Mouse (Mus musculus): ENCODE results near the gene Plxdc1. TPM values are rescaled to one million over a fixed set of nuclear protein-coding genes. Genes with fewer than 3 reads are reported as not detected.

The Plxdc1 gene
- polyA plus RNA-seq, 1 experiment from 2014 or later: 1.4 TPM

- H3K27ac ChIP-seq (replicated peaks): no peak overlapping the region
- no peaks in the 10 kb centered on the region for H3K4me1 ChIP-seq (replicated peaks)
- H3K36me3 ChIP-seq: no peaks in the 10 kb centered on the region
- no peak for ATAC-seq (ENCODE audit: low FRiP score, low read depth)
- H3K9ac ChIP-seq: no peak overlapping the region
- no peaks in the 10 kb centered on the region for H3K9me3 ChIP-seq
- no peak overlapping the region for H3K4me2 ChIP-seq
- H3K27me3 ChIP-seq: no peaks in the 10 kb centered on the region
- H3K4me3 ChIP-seq: no peak overlapping the region
- WGBS: 93% methylated on average over 6 of the region's 6 CpGs
These were observed 70.2 kb downstream of the Plxdc1 start for GRCm38 (mm10) chr11:97915974-97916503.

- Histone ChIP-seq H3K4me2 (no peak overlapping the region), H3K36me3 (no peaks in the 10 kb centered on the region), H3K4me1 (replicated peaks) (no peaks in the 10 kb centered on the region), H3K27me3 (no peaks in the 10 kb centered on the region), H3K27ac (replicated peaks) (no peak overlapping the region), H3K4me3 (no peak overlapping the region), H3K9ac (no peak overlapping the region), H3K9me3 (no peaks in the 10 kb centered on the region)
- no peak for ATAC-seq (ENCODE audit: low FRiP score, low read depth)
- WGBS: 81% methylated on average over 2 of the region's 2 CpGs
These were observed 70.8 kb downstream of the Plxdc1 start for GRCm38 (mm10) chr11:97915471-97915870.

DNA sequence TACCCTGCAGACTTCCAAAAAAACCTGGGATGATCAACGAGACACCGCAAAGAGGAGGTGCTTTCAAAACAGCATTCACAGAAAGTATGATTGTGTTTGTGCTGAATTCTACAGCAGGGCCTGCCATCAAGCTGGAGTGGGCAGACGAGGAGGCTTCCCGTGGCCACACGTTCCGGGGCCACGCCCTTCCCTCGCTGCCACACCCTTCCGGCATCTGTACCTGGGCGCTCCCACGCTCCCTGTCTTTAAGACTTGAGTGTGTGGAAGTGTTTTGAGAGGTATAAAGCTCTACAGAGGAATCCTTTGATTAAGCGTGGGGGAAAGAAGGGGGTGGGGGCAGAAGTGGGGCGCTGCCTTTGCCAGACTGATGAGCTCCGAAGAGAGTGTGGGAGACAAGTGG lies 73.1 kb downstream of the Plxdc1 start:
- no peaks in the 10 kb centered on the region for H3K36me3 ChIP-seq
- no peak overlapping the region for H3K4me2 ChIP-seq
- H3K4me1 ChIP-seq (replicated peaks): no peaks in the 10 kb centered on the region
- peaks cover 2% of the 10 kb centered on the region; the same call in 1 of the 2 replicates for H3K27me3 ChIP-seq
- ATAC-seq (ENCODE audit: low FRiP score, low read depth): no peak
- no peaks in the 10 kb centered on the region for H3K9me3 ChIP-seq
- H3K4me3 ChIP-seq: no peak overlapping the region
- no peak overlapping the region for H3K9ac ChIP-seq
- 94% methylated on average over 14 of the region's 14 CpGs for WGBS
- no peak overlapping the region for H3K27ac ChIP-seq (replicated peaks)

DNA sequence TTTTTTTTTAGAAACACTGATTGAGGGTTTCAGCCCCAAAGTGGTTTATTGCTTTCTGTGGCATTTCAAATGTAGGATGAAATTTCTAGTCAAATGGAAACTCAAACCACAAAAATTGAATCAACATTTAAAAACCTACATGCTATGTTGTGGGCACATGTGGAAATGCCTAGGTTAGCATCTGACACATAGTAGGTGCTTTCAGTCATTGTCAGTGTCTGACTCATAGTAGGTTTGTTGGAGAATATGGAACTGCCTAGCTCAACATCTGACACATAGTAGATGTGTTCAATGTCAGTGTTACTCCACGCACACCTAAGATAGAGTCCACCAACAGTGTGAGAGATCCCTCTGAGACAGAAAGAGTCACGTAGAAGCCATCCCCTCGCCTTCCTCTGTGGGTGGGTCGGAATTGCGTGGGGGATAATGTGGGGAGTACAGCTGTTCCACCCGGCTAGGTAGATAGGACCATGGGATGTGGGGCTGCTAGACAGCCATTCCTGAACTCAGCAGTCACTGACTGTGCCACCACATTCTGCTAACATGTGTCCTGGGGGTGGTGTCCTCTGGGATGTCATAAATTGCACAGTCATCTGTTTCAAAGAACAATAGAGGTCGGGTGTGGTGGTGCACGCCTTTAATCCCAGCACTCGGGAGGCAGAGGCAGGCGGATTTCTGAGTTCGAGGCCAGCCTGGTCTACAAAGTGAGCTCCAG lies 77.5 kb downstream of the Plxdc1 start:
- H3K27ac ChIP-seq (replicated peaks): no peak overlapping the region
- peaks cover 4% of the 10 kb centered on the region; the same call in 1 of the 2 replicates for H3K27me3 ChIP-seq
- ATAC-seq (ENCODE audit: low FRiP score, low read depth): no peak
- WGBS: 90% methylated on average over 11 of the region's 11 CpGs
- no peaks in the 10 kb centered on the region for H3K36me3 ChIP-seq
- no peak overlapping the region for H3K4me3 ChIP-seq
- no peak overlapping the region for H3K4me2 ChIP-seq
- H3K9ac ChIP-seq: no peak overlapping the region
- H3K9me3 ChIP-seq: no peaks in the 10 kb centered on the region
- no peaks in the 10 kb centered on the region for H3K4me1 ChIP-seq (replicated peaks)

GRCm38 (mm10) chr11:97907935-97908334 lies 78.3 kb downstream of the Plxdc1 start:
- Histone ChIP-seq H3K9ac (no peak overlapping the region), H3K27ac (replicated peaks) (no peak overlapping the region), H3K4me2 (no peak overlapping the region), H3K9me3 (no peaks in the 10 kb centered on the region), H3K4me3 (no peak overlapping the region), H3K4me1 (replicated peaks) (no peaks in the 10 kb centered on the region), H3K27me3 (peaks cover 4% of the 10 kb centered on the region; the same call in 1 of the 2 replicates), H3K36me3 (no peaks in the 10 kb centered on the region)
- WGBS: 86% methylated on average over 5 of the region's 5 CpGs
- ATAC-seq (ENCODE audit: low FRiP score, low read depth): no peak

DNA sequence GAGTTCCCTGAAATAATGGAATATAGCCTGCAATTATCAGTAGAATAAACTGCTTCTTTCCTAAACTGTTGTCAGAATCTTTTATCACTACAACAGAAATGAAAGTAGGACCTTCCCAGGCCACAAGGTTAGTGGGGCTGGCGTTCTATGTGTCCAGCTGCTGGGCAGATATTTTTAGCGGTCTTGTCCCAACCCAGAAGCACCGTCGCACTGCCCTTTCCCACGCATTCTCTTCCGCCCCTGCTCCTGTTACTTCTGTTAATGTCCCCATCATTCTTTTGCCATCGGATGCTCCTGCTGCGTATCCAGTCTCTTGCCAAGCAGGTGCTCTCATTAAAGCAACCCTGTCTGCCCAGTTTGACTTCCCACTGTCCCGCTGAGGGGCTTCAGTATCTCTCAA lies 79.3 kb downstream of the Plxdc1 start:
- Histone ChIP-seq H3K36me3 (no peaks in the 10 kb centered on the region), H3K4me2 (no peak overlapping the region), H3K4me1 (replicated peaks) (no peaks in the 10 kb centered on the region), H3K27me3 (peaks cover 4% of the 10 kb centered on the region; the same call in 1 of the 2 replicates), H3K9me3 (no peaks in the 10 kb centered on the region), H3K27ac (replicated peaks) (no peak overlapping the region), H3K4me3 (no peak overlapping the region), H3K9ac (no peak overlapping the region)
- WGBS: 92% methylated on average over 9 of the region's 9 CpGs
- no peak for ATAC-seq (ENCODE audit: low FRiP score, low read depth)

- Histone ChIP-seq H3K27ac (replicated peaks) (no peak overlapping the region), H3K4me1 (replicated peaks) (no peaks in the 10 kb centered on the region), H3K4me3 (no peak overlapping the region), H3K9me3 (no peaks in the 10 kb centered on the region), H3K27me3 (peaks cover 4% of the 10 kb centered on the region; the same call in 1 of the 2 replicates), H3K4me2 (no peak overlapping the region), H3K9ac (no peak overlapping the region), H3K36me3 (no peaks in the 10 kb centered on the region)
- no peak for ATAC-seq (ENCODE audit: low FRiP score, low read depth)
- 76% methylated on average over 2 of the region's 2 CpGs for WGBS
These were observed 80.3 kb downstream of the Plxdc1 start for GRCm38 (mm10) chr11:97905941-97906340.

- ATAC-seq (ENCODE audit: low FRiP score, low read depth): no peak
- Histone ChIP-seq H3K9me3 (no peaks in the 10 kb centered on the region), H3K9ac (no peak overlapping the region), H3K36me3 (no peaks in the 10 kb centered on the region), H3K4me1 (replicated peaks) (no peaks in the 10 kb centered on the region), H3K27me3 (peaks cover 4% of the 10 kb centered on the region; the same call in 1 of the 2 replicates), H3K27ac (replicated peaks) (no peak overlapping the region), H3K4me2 (no peak overlapping the region), H3K4me3 (no peak overlapping the region)
- WGBS: 94% methylated on average over 2 of the region's 2 CpGs
These were observed 80.7 kb downstream of the Plxdc1 start for GRCm38 (mm10) chr11:97905540-97905939.

DNA sequence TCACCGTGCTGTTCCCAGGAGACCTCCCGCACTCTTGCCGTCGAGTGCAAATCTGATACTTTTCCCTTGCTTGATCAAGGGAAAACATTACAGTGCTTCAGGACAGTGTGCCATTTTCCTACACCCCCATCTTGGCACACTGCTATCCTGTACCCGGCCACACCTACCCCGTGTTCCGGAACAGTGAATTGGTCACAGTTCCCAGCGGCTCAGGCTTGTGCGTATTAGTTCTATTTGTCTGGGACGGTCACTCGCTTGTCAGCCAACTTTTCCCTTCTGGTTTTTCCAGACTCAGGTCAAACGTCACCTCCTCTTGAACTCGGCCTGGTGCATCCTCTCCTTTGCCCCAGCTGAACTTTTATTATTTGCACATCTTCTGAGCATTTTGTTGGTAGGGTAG lies 81.4 kb downstream of the Plxdc1 start:
- H3K4me1 ChIP-seq (replicated peaks): no peaks in the 10 kb centered on the region
- peaks cover 4% of the 10 kb centered on the region; the same call in 1 of the 2 replicates for H3K27me3 ChIP-seq
- no peak overlapping the region for H3K4me3 ChIP-seq
- H3K4me2 ChIP-seq: no peak overlapping the region
- H3K27ac ChIP-seq (replicated peaks): no peak overlapping the region
- no peak overlapping the region for H3K9ac ChIP-seq
- 88% methylated on average over 13 of the region's 13 CpGs for WGBS
- no peaks in the 10 kb centered on the region for H3K36me3 ChIP-seq
- no peaks in the 10 kb centered on the region for H3K9me3 ChIP-seq
- ATAC-seq (ENCODE audit: low FRiP score, low read depth): no peak

DNA sequence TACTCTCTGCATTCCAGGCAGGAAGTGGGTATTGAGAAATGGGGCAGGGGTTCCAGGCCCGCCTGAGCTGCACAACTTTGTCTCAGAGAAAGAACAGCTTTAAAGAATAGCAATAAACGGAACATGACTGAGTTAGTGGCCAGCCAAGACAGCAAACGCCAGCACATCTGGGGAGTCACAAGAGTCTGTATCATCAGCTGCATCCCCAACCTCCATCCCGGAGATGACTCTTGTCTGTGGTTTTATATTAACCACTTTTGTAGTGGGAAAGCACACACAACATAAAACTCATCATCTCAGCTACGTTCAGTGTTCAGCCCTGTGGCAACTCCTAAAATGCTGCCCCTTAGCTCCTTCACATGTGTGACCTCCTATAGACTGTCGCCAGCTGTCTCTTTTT lies 84.4 kb downstream of the Plxdc1 start:
- no peaks in the 10 kb centered on the region for H3K27me3 ChIP-seq
- H3K27ac ChIP-seq (replicated peaks): no peak overlapping the region
- H3K9ac ChIP-seq: no peak overlapping the region
- no peak overlapping the region for H3K4me3 ChIP-seq
- 83% methylated on average over 6 of the region's 6 CpGs for WGBS
- ATAC-seq (ENCODE audit: low FRiP score, low read depth): no peak
- H3K36me3 ChIP-seq: no peaks in the 10 kb centered on the region
- H3K9me3 ChIP-seq: no peaks in the 10 kb centered on the region
- no peaks in the 10 kb centered on the region for H3K4me1 ChIP-seq (replicated peaks)
- no peak overlapping the region for H3K4me2 ChIP-seq

GRCm38 (mm10) chr11:97899822-97900221 lies 86.4 kb downstream of the Plxdc1 start:
- H3K4me2 ChIP-seq: no peak overlapping the region
- WGBS: 0% methylated on average over 2 of the region's 2 CpGs
- H3K4me1 ChIP-seq (replicated peaks): no peaks in the 10 kb centered on the region
- H3K36me3 ChIP-seq: no peaks in the 10 kb centered on the region
- no peak overlapping the region for H3K4me3 ChIP-seq
- H3K9ac ChIP-seq: no peak overlapping the region
- no peak overlapping the region for H3K27ac ChIP-seq (replicated peaks)
- peak; percentile 56; the same call in 1 of the 2 replicates for ATAC-seq (ENCODE audit: low FRiP score, low read depth)
- no peaks in the 10 kb centered on the region for H3K9me3 ChIP-seq
- no peaks in the 10 kb centered on the region for H3K27me3 ChIP-seq

DNA sequence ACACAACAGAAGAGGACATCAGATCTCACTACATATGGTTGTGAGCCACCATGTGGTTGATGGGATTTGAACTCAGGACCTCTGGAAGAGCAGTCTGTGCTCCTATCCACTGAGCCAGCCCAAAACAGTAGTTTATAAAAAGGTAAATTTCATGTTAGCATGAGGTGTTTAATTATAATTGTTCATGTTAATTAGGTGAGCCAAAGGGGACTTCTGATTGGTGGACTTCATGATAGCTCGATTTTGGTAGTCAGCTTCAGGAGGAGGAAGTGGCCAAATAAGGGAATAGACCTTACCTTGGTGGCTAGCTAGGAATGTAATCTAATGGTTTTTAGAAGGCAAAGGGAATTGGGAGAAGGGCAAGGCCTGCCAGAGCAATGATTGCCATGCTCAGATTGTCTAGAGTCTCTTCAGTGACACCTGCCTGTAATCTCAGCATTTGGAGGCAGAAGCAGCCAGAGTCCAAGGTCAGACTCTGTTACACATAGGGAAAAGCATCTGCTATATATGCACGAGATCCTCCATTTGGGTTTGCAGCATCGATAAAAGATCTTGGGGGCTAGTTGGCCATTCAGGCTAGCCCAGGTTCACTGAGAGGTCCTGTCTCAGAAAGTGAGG lies 88.6 kb downstream of the Plxdc1 start:
- H3K9ac ChIP-seq: no peak overlapping the region

More for the DNA sequence above, 88.6 kb downstream of the Plxdc1 start:
- no peak for ATAC-seq (ENCODE audit: low FRiP score, low read depth)
- H3K9me3 ChIP-seq: no peaks in the 10 kb centered on the region
- no peak overlapping the region for H3K4me3 ChIP-seq
- no peaks in the 10 kb centered on the region for H3K27me3 ChIP-seq
- H3K4me2 ChIP-seq: no peak overlapping the region
- no peaks in the 10 kb centered on the region for H3K36me3 ChIP-seq
- H3K4me1 ChIP-seq (replicated peaks): no peaks in the 10 kb centered on the region
- 81% methylated on average over 3 of the region's 3 CpGs for WGBS
- no peak overlapping the region for H3K27ac ChIP-seq (replicated peaks)
